8 mouse cellular contexts compared by ENCODE assay signal in the genomic region with DNA sequence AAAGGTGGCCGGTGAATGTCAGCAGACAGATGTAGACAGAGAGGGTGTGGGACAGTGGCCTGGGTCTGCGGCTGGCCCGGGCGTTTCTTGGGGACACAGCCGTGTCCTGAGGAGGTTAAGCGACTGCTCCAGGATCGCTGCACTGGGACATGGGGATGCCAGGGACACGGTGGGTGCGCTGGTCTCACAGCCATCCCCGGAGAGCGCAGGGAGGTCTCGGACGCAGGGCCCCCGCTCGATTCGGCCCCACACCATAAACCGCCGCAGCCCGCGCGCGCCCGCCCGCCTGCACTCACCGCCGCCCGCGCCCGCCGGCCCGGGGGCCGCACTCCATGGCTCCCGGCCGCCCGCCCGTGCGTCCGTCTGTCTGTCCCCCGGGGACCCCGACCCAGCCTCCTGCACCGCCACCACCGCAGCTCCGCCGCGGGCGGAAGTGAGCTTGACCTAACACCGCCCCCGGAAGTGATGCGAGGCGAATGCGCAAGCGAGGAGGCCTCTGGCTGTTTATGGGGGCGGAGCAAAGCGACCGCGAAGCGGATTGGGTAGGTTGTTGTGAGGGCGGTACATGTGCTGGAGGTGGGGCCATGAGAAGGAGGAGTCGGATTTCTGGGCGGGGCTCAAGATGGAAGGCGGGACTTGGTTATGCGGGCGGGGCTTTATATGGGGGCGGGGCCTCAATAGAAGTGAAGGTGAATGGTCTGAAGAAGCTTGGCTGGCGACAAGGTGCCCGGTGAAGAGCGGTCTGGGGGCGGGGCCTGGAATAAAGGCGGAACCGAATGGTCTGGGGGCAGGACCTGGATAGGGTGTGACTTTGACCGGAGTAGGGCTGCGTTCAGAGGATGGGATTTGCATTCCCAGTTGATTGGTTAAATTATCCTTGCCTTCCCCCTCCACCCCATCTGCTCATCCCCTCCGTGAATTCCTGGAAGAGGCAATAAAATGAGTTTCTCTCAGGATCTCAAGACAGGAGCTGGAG. TPM values are rescaled to one million over a fixed set of nuclear protein-coding genes. Genes with fewer than 3 reads are reported as not detected.
DNase-seq lines count a peak whose midpoint lies in the region; ATAC-seq lines count a peak whose summit lies in the region.

Abhd17a (minus strand) TSS at position 463 of the 976 bp plus-strand sequence.

- peak; percentile 97 for ATAC-seq in hindbrain, embryonic 12.5 days (ENCODE audit: low FRiP score)

- H3K4me2 ChIP-seq in hindbrain, embryonic 12.5 days (replicated peaks) = peak within 1 kb of the TSS; percentile 100

- peak within 1 kb of the TSS; percentile 57 for H3K27ac ChIP-seq in hindbrain, embryonic 12.5 days

- under 1% methylated on average over 73 of the region's 73 CpGs for WGBS in hindbrain, embryonic 12.5 days

- H3K27me3 ChIP-seq in hindbrain, embryonic 12.5 days = no peaks in the 10 kb centered on the region

- H3K9me3 ChIP-seq in hindbrain, embryonic 12.5 days (replicated peaks) = no peaks in the 10 kb centered on the region

- peaks cover 27% of the 10 kb centered on the region for H3K4me1 ChIP-seq in hindbrain, embryonic 12.5 days

- peaks cover 16% of the 10 kb centered on the region for H3K36me3 ChIP-seq in hindbrain, embryonic 12.5 days

- DNase-seq in NIH3T3 (ENCODE audit: low read depth) = peak; percentile 99
- DNase-seq in cerebellum, postnatal 10 days = peak; percentile 98
- DNase-seq in frontal cortex, postnatal 10 days (ENCODE audit: low spot score in 2 of 2) = peak; percentile 92
- peak; percentile 85 to 94 for DNase-seq in layer of hippocampus, postnatal 14 days (ENCODE audit: low spot score in 2 of 2)
- peak; percentile 97 for DNase-seq in lung, postnatal 14 days
- DNase-seq in retina, adult 2 months (ENCODE audit: low read depth, low spot score) = peak; percentile 95
- DNase-seq in thymus, postnatal 36 days = peak; percentile 92 to 95

- peak within 1 kb of the TSS; percentile 94 for H3K4me3 ChIP-seq in hindbrain, embryonic 12.5 days

- H3K9ac ChIP-seq in hindbrain, embryonic 12.5 days = peak within 1 kb of the TSS; percentile 96

RNA-seq across cellular contexts. Expression of gene Abhd17a, which starts in this region (rescaled TPM):
- 112 and 118 TPM in 2 replicates for polyA plus RNA-seq in hindbrain, embryonic 12.5 days (2016; fragmentation: Nextera tagmentation; extraction: Ambion mirVana)
- 100 to 1,000 TPM; 189 to 197 TPM for total RNA-seq in layer of hippocampus, postnatal 14 days (2021)

Comparison
In these comparisons a context has a peak if more than half of its experiments do, and no peak if none do; other contexts are left out.
1. Peak in every context shown above with its lines: DNase-seq, ATAC-seq, H3K4me3 ChIP-seq and H3K27ac ChIP-seq.